Mouse (Mus musculus) liver, adult 2 months (tissue): ENCODE measurements around the gene Alyref. TPM values are rescaled to one million over a fixed set of nuclear protein-coding genes. Genes with fewer than 3 reads are reported as not detected.

Experiments used
- DNase-seq: peaks from one replicate; pipeline ENCODE4 v3.0.0-alpha.2; 2011; ENCODE audit warnings: low read depth, low spot score; ENCODE audit errors: extremely low read depth
- H3K27ac ChIP-seq: fragments of 200-500 bp; replicated peaks from 2 replicates; pipeline ENCODE4 v1.5.1; 2012; ENCODE audit warnings: low read depth, mild to moderate bottlenecking, control low read depth, inconsistent platforms, low read length; ENCODE audit not compliant: insufficient read depth
- H3K27me3 ChIP-seq: fragments of 200-500 bp; 2 replicates; pipeline ENCODE4 v1.6.1; 2012; ENCODE audit warnings: mild to moderate bottlenecking, moderate library complexity, low read length, inconsistent platforms; ENCODE audit not compliant: control insufficient read depth, insufficient read depth
- H3K36me3 ChIP-seq: fragments of 200-500 bp; 2 replicates; pipeline ENCODE4 v1.6.1; 2012; ENCODE audit warnings: low read length, inconsistent platforms; ENCODE audit not compliant: control insufficient read depth, insufficient read depth
- H3K4me1 ChIP-seq: fragments of 200-500 bp; 2 replicates; pipeline ENCODE4 v1.6.1; 2011; ENCODE audit warnings: low read length; ENCODE audit not compliant: control insufficient read depth, insufficient read depth
- H3K4me3 ChIP-seq: fragments of 200-500 bp; 2 replicates; pipeline ENCODE4 v1.5.1; 2011; ENCODE audit warnings: low read depth, mild to moderate bottlenecking, control low read depth, low read length, moderate library complexity; ENCODE audit not compliant: insufficient read depth
- H3K79me2 ChIP-seq: fragments of 200-500 bp; 2 replicates; pipeline ENCODE4 v1.6.1; 2012; ENCODE audit warnings: inconsistent platforms, mild to moderate bottlenecking, low read length, moderate library complexity; ENCODE audit not compliant: control insufficient read depth, insufficient read depth
- H3K9ac ChIP-seq: fragments of 200-500 bp; 2 replicates; pipeline ENCODE4 v1.6.1; 2012; ENCODE audit warnings: low read depth, mild to moderate bottlenecking, control low read depth, inconsistent platforms, low read length
- CTCF ChIP-seq: fragments of 200-500 bp; IDR thresholded peaks from 2 replicates; pipeline ENCODE4 v1.5.1; 2011; ENCODE audit warnings: low read depth, low read length, control low read depth
- POLR2A ChIP-seq: fragments of 200-500 bp; IDR thresholded peaks from 2 replicates; pipeline ENCODE4 v1.6.1; 2011; ENCODE audit warnings: low read length, control low read depth; ENCODE audit not compliant: insufficient read depth; ENCODE audit errors: extremely low read depth
- WGBS: fragments of 180-500 bp; shearing (Covaris S2); methylation state at CpG from one replicate; pipeline ENCODE4 v1.1.7; 2018; 5-methylcytosine and 5-hydroxymethylcytosine counted together
- polyA plus RNA-seq: library from polyadenylated mRNA; depleted of rRNA; stranded (reverse); fragments of >200 nt; gene quantifications from 2 replicates; pipeline ENCODE4 v1.2.3, GENCODE M21; 2012
- total RNA-seq: library from RNA; depleted of rRNA; stranded (reverse); fragments of >200 nt; gene quantifications from 2 replicates; pipeline ENCODE4 v1.2.3, GENCODE M21; 2014

Gene Alyref
- total and polyA plus RNA-seq, 2 experiments, result 12.9 to 34.5 TPM

GRCm38 (mm10) chr11:120575046-120575445, 23.1 kb downstream of the Alyref start:
- WGBS, result 81% methylated on average over 2 of the region's 2 CpGs
- TF ChIP-seq CTCF (no peak), POLR2A (no peak)
- no peak for DNase-seq
- no peaks in the 10 kb centered on the region for H3K27me3 ChIP-seq
- H3K27ac ChIP-seq, result 0 out of 2 replicates have a peak overlapping the region, but pooled peaks have one; percentile 18
- H3K36me3 ChIP-seq, result peaks cover 13% of the 10 kb centered on the region
- H3K79me2 ChIP-seq, result peaks cover 24% of the 10 kb centered on the region
- no peak overlapping the region for H3K9ac ChIP-seq
- H3K4me3 ChIP-seq, result no peak overlapping the region
- H3K4me1 ChIP-seq, result peaks cover 37% of the 10 kb centered on the region

DNA sequence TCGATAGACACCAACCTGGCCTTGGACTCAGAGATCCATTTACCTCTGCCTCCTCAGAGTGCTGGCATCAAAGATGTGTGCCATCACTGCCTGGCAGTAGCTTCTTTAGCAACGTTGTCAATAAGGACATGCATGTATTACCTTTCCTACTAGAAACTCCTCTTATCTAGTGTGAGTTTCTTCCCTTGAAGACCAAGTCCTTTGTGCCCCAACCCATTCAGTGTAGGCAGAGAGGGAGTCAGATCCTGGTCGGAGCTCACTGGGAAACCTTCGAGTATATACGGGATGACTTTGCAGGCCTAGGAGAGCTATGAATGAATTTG, 23.9 kb downstream of the Alyref start:
- no peaks in the 10 kb centered on the region for H3K27me3 ChIP-seq
- H3K9ac ChIP-seq, result peak overlapping the region; percentile 30
- H3K4me3 ChIP-seq, result peak overlapping the region; percentile 18; the same call in 1 of the 2 replicates
- TF ChIP-seq POLR2A (no peak), CTCF (no peak)
- H3K4me1 ChIP-seq, result peaks cover 31% of the 10 kb centered on the region
- peak overlapping the region; percentile 39 for H3K27ac ChIP-seq
- DNase-seq, result peak; percentile 64
- 8% methylated on average over 5 of the region's 5 CpGs for WGBS
- H3K79me2 ChIP-seq, result peaks cover 25% of the 10 kb centered on the region
- H3K36me3 ChIP-seq, result peaks cover 17% of the 10 kb centered on the region

- Histone ChIP-seq H3K4me3 (peak overlapping the region; percentile 78), H3K4me1 (peaks cover 27% of the 10 kb centered on the region), H3K27me3 (no peaks in the 10 kb centered on the region), H3K79me2 (peaks cover 21% of the 10 kb centered on the region), H3K36me3 (peaks cover 19% of the 10 kb centered on the region), H3K9ac (peak overlapping the region; percentile 92), H3K27ac (peak overlapping the region; percentile 92)
- under 1% methylated on average over 23 of the region's 23 CpGs for WGBS
- no peak for DNase-seq
- TF ChIP-seq CTCF (no peak), POLR2A (no peak)
Observed at GRCm38 (mm10) chr11:120573585-120574277, 24.4 kb downstream of the Alyref start.

DNA sequence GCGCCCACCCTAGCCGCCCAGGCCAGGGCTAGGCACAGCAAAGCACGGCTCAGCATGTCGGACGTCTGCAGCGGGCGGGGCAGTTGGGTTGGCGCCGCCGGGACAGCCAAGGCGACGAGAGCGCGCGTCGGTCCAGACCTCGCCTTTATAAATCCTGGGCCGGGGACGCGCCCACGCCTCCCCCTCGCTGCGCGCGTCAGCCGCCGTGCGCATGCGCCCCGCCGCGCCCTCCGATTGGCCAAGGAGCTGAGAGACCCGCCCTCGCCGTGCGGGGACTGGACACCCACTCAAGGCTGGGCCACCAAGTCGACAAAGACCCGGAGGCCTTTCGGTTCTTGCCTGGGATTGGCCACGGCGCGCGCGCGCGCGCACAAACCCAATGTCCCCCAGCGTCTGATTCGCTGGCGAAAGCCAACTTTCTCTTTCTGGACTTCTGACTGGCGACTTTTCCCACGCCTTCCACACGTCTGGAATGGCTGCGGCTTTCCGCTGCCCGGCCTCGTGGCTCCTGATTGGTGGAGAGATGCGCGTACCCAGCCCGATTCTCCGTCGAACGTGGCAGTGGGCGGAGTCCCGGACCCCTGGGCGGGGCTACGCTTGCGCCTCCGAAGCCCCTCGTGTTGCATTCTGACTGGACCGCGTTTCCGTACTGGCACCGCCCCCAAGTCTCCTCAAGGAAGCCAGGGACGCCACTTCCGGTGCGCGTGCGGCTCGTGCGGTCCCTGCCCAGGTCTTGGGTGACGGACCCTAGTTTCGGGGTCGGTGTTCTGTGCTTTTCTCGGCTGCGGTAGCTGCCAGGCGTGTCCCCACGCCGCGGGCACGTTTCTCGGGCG, 25.2 kb downstream of the Alyref start, which contains the start of gene P4hb:
TSS of gene P4hb (minus strand) at position 502 of the 833 bp plus-strand sequence.
- peak within 1 kb of the TSS; percentile 92 for H3K27ac ChIP-seq
- peaks cover 27% of the 10 kb centered on the region for H3K36me3 ChIP-seq
- WGBS, result under 1% methylated on average over 94 of the region's 94 CpGs
- peaks cover 29% of the 10 kb centered on the region for H3K4me1 ChIP-seq
- TF ChIP-seq POLR2A, result peak; percentile 99
- no peak for TF ChIP-seq CTCF
- DNase-seq, result peak; percentile 98
- H3K9ac ChIP-seq, result peak within 1 kb of the TSS; percentile 96
- peak within 1 kb of the TSS; percentile 96 for H3K4me3 ChIP-seq
- no peaks in the 10 kb centered on the region for H3K27me3 ChIP-seq
- H3K79me2 ChIP-seq, result peaks cover 17% of the 10 kb centered on the region

DNA sequence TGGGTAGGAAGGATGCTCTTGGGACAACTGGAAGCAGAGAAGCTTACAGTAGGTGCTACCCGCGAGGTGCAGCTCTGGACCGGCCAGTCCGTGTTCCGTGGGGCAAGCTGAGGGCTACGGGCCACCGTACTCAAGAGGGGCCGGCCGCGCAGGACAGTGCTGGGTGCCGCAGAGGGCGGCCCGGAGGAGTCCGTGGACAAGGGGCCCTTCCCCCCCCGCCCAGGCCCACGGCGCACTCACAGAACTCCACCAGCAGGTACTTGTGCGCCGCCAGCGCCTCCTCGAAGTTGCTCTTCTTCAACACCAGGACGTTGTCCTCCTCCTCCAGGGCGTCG, 25.8 kb downstream of the Alyref start:
- H3K36me3 ChIP-seq, result peaks cover 33% of the 10 kb centered on the region
- no peak for DNase-seq
- under 1% methylated on average over 24 of the region's 24 CpGs for WGBS
- no peaks in the 10 kb centered on the region for H3K27me3 ChIP-seq
- peak overlapping the region; percentile 78 for H3K27ac ChIP-seq
- TF ChIP-seq CTCF (no peak), POLR2A (no peak)
- peak overlapping the region; percentile 96 for H3K9ac ChIP-seq
- H3K79me2 ChIP-seq, result peaks cover 17% of the 10 kb centered on the region
- peak overlapping the region; percentile 96 for H3K4me3 ChIP-seq
- H3K4me1 ChIP-seq, result peaks cover 35% of the 10 kb centered on the region
